Mouse (Mus musculus) kidney, postnatal 4 days (tissue): ENCODE measurements at regions not wholly inside any gene's neighbourhood (a gene's known extent, or its start where the extent isn't known, plus 50 kb on each side); places are given as distances from the start of the nearest gene placed in this dataset.

Experiments used
- DNase-seq, 2 experiments: peaks; one replicate each; pipeline ENCODE4 v3.0.0; 2021; ENCODE audit warnings: mixed read lengths in 2 of 2

DNA sequence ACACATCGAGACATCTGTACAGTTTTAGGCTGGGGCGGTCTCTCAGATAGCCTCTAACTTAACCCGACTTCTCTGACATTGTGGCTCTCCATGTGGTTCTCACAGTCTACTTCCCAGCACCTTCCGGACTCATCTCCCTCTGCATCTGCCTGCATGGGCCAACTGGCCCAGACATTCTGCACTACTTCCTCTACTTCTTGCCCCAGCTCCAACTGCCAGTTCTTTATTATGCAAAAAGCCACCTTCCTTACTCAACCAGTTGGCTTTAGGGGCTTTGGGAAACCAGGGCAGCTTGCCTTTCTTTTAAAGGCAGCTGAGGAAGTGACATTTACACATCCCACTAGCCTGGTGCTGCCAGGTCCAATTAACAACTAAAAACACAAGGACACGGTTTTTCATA is 97.1 kb upstream of the Spdye4c start:
- no peak for DNase-seq

DNA sequence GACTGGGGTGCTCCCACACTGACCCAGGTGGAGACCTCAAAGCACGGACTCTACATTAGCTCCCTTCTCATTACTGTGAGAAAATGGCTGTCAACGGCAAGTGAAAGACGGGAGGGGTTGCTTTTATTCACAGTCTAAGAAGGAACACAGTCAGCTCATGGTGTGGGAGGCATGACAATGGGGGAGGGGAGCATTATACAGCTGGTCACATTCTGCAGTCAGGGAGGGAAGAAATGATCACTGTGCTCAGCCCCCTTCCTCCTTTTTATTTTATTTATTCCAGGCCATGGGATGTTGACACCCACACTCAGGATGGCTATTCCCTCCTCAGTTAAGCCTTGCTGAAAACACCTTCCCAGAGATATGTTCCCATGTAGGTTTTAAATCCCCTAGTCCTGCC is 93.1 kb upstream of the Spdye4c start:
- DNase-seq, result no peak

DNA sequence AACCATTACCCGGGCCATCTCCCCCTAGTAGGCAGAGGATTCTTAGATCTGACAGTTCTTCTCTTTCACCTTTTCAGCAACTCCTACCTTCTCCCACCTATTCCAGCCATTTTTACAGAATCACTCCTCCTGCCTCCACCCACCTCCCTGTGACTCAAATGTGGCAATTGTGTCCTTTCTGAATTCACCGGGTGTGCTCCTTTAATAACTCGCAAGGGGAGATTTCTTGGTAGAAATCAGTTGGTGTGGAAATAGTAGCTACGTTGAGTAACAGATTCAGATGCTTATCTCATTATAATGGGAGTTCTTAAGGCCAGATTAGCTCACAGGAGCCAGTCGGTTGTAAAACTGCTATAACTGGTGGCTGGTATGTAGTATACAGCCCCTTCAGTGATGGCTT is 92.4 kb upstream of the Spdye4c start:
- DNase-seq, result no peak

DNA sequence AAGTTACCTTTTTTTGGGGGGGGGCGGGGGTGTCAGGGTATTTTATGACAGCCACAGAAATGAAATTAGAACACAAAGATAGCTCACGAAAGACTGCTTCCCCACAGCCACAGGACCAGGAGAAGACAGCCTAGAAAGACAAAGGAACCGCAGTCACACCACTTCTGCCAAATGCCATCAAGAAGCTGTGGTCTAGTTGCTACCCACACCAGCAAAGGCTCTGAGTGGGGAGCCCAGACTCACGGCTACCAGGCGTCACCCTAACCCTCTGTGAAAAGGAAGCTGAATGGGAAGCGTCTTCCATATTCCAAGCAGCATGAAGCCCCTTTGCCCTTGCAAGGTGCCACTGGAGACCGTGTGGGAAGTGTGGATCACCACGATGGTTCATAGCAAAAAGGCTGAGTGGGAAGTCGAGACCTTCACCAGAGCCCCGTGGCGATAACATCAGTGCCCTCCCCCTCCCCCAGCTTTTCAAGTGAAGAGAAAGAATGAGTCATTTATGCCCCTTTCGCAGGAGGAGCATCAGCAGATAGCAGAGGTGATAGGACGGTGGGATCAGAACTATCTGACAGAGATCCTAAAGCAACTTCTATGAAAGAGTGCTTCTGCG is 91.3 kb upstream of the Spdye4c start:
- no peak for DNase-seq

DNA sequence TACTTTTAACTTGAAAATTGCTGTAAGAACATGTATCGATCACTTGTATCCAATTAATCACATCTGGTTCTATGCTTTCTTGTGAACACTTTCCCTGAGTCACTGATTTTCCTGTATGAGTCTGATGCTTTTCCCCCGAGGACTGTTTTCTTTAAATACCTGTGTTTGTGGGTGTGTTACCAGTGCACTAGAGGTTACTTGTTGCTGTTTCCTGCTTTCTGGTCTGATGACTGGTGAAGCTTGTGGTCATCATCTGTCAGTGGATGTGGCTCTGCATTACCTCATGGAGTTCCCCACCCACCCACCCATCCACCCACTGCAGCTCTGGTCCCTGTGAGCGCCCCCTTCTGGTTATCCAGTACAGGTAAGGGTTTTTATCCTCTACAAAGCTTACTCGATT is 88.3 kb upstream of the Spdye4c start:
- DNase-seq, result no peak

DNA sequence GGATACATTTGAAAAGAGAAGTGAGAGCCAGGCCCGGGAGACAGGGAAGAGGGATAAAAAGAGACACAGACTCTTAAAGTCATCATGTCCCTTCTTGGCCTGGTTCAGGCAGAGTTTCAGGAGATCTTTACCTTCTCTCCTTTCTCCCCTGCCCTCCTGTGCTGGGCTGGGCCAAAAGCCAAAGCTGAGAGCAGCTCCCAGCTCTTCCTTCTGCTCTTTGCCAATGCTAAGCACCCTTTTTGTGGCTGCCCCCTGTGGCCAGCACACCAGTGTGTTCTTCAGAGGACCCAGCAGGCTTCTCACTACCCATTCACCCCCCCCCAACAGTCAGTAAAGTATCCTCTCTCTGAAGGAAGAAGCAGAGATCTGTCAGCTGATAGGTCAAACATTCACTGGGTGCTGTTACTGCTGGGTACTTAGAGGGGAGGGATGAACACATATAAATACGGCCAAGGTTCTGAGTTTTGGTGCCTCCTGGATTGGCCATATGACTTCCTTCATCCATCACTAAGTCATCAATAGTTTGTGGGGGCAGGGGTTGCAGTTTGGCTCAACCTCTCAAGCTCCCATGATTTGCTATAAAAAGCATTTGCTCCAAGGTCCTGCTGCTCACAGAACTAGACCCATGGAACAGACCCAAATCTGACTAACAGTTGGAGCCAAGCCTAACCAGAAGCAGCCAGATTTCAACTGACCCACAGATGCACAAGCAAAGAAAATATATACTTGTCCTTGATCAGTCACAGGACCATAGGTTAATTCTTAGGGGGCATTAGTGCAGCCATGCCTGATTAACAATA is 87.7 kb upstream of the Spdye4c start:
- DNase-seq, result peak; percentile 21 to 43

DNA sequence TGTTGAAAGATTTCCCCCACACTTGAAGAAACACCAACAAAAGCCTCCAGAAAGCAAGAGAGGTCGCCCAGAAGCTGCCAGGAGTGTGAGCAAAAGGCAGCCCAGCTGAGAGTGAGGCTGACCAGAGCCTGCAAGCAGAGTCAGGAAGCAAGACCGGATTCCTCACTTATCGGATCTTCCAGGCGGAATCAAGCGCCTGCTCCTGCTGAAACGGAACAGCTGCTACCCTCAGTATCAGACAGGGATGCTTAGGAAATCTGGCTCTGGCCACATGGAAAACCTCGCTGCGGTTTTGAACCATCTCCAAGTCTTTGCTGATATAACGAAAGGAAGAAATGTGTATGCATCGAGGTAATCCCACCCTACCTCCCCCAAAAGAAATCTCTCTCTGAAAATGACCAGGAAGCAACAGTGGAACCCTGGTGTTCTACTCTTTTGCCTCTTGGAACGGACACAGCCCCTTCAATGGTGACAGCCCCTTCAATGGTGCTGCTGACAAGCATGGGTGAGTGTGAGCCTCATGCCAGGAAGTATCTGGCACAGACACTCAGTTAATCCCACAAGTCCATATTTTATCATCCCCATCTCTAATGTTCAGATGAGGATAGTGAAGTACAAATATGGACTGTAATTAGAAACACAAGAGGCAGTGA is 83.3 kb upstream of the Spdye4c start:
- DNase-seq, result peak; percentile 66 to 72

DNA sequence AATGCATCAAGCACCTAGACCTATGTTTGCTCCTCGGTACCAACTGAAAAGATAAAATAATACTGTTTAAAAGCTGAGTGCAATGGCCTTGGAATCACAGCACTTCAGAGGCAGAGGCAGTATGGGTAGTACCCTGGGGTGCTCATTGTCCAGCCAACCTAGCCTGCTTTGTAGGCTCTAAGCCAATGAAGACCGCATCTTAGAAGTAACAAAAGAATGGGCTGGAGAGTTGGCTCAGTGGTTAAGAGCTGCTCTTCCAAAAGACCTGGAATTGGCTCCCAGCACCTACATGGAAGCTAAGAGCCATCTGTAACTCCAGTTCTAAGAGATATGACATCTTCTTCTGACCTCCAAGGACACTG is 82.8 kb upstream of the Spdye4c start:
- DNase-seq, result no peak

DNA sequence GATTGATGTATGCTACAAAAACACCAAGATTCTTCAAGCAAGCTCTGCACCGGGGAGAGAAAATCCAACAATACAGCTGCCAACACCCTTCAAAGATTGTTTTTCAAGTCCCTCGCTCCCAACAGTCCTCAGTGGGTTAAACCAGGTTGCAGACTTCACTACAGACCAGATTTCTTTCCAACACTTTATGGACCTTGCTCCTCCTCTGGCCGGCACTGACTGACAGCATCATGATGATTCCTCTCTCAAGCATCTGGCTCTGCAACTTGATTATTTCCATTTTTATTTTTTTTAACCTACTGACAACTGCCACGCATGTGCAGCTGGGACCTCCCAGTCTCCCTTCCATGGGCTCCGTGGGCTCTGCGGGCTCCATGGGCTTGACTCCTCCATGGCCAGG is 79.7 kb upstream of the Spdye4c start:
- no peak for DNase-seq

DNA sequence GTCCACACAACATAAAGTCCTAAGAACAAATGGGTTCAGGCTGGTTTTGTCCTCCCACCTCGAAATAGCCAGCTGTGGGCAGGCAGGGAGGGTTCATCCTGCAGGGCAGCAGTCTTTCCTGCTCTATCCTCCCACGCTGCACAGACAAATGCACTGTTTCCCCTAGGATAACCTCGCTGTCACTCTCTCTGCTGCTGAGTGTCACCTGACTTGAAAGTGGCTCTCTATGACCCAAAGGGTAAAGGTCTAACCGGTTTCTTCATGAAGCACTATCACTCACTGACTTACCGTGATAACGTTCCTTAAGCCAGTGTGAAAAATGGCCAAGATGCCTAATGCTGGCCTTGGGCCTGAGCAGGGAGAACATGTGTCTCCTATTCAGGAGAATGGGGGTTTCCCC is 78.2 kb upstream of the Spdye4c start:
- DNase-seq, result no peak

DNA sequence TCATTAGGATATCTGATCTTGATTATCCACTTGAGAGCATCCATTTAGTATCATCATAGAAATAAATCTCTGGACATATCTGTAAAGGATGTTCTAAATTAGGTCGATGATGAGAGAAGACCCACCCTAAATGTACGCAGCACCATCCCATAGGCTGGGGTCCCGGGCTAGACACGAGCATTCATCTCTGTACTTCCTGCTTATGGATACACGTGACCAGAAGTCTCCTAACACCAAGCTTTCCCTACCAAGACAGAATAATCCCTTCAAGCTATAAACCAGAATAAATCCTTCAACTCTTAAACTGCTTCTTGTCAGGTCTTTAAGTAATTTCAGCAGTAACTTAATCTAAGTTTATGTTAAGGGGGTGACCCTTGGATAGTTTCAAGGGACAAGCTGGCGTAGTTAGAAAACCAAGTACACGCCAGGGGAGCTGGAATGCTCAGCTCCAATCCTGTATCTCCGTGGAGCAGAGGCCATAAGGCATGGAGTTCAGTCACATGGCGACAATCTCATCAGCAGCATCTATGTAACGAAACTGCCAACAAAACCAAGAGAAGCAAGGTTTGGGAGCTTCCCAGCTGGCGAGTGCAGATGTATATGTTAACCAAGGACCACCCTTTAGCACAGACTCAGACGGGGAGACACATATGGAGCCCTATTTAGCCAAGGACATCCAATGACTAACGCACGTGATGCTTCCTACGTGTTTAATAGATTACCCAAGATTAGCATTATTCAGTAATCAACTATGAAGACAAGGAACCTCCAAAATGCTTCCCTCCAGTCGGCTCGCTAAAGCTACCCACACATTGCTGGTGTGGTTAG is 76.3 kb upstream of the Spdye4c start:
- DNase-seq, result no peak

DNA sequence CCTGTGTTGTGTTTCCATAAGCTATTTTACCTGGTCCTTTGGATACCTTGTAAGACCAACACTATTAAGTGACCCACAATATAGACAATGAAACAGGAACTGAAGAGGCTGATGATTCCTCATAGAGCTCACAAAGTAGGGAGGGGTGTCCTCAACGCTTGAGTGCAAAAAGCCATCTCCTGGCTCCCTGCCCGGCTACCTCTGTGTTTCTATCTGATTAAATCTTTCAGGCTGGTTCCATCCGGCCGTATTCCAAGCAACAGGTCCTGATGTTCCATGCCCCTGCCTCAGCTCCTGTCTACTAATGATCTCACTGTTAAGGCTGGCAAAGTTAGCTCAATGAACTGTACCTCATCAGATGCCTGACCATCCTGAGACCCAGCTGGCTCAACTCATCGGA is 75.3 kb upstream of the Spdye4c start:
- DNase-seq, result peak; percentile 42 to 51

DNA sequence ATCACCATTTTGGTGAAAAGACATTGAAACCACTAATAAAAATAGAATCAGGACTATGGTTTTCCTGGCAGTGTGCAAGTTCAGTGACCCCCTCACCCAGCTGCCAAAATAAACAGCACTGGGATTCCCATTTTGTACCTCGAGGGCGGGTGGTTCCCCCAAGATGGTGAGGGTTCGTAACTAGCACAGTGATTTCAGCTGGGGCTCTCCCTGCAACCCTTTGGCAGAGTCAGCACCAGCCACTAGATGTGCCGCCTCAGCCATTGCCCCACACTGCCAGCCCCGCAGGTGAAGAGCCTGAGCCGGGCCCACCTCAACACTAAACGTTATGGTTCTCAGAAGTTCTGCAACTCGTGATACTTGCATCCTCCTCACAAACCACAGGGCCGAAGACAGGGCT is 74.3 kb upstream of the Spdye4c start:
- DNase-seq, result no peak

DNA sequence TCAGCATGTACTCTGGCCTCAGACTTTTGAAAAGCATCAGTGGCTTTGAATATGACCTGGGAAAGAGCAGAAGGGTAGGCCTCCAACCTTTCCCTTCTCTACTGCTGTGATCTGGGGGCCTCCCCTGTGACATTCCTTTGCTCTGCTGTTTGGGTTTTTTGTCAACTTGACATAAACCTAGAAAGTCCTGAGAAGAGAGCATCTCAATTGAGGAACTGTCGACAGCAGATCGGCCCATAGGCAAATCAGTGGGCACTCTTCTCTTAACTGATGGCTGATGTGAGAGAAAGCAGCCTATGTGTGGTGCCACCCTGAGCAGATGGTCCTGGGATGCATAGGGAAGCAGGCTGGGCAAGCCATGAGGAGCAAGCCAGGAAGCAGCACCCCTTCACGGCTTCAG is 72.9 kb upstream of the Spdye4c start:
- no peak for DNase-seq

DNA sequence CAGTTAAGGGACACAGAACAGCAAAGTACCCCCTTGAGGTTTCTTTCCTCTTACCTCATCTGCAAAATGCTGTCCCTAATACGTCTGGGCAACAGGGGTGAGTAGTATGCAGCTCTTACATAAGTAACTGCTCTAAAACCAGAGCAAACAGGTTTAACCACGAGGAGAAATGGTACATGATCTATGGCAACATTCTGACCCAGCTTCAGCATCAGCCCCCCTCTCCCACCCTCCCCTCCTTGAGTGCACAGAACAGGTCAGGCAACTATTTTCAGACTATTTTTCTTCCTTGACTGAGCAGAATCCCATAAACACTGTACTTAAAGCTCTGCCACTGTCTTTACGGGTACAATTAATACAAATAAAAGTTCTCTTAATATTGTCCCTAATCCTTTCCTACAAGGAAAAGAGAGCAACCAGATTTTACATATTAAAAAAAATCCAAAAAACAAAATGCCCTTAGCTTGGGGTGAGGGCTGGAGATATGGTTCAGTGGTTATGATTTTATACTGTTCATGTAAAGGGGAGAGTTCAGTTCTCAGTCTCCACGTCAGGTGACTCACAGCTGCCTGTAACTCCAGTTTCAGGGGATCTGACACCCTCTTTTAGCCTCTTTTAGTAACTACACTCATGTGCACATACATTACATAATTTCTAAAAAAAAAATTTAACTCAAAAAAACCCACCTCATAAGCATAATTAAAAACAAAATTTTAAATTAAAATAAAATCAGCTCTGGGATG is 69.1 kb upstream of the Spdye4c start:
- no peak for DNase-seq

DNA sequence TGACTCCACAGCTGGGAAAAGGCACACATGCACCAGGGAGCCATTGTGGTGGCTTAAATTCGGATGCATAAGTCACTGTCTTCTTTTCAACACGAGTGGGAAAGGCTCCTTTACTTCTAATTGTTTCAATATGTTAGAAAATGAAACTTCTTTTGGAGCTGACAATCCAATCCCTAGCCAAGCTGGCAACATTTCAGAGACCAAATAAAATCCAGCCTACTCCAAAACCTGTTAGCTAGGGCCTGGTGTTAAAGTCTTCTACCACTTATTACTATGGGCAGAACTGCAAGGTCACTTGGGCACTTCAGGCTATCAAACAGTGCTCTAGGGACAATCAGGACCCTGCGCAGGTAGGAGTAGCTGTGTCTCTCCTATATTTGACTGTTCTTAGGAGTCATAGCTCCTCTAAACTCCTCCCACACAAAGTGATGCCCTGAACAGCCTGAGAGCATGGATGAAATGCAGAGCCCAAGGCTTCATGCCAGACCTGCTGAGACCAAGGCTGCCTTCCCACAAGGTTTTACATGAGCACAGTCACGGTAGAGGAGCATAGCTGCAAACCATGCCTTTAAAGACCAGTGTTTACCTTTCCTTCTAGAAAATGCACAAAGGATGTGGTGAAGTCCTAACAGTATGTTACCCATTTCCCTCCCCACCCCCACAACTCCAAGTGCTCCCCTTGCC is 67.4 kb upstream of the Spdye4c start:
- DNase-seq, result no peak

DNA sequence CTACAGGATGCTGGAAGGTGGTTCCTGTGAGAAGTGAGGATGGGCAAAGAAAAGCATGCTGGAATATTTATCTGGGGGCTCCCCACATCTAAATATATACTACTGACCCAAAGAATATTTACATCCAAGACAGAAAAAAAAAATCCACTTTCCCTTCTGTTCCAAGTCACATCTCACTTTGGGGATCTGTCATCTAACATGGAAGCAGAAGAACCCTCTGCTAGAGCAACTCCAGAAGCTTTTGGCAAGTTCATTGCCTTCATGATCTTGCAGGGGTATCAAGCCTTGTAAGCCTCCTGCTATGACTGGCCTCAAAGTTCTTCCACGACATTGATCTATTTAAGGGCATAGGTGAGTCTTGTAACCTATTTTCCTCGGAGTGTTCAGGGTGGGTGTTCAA is 64.9 kb upstream of the Spdye4c start:
- no peak for DNase-seq

DNA sequence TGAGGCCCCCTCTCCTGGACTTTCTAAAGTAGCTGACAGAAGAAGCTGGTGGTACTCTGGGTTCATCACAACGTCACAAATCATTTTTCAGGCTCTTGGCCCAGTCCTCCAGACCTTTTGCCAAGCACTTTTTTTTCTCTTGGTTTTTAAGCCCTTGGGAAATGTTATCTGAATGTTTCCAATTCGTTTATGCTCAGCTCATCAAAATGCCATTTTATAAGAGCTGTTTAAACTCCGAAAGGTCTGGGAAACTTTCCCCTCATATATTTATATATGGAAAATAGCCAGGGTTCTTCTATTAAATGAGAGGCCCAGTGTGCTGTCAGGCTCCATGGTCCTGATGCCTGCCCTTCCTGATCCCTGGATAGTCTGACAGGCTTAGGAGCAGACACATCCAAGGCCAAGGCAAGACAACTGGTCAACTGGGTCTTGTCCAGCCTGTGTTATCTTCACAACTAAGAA is 64.1 kb upstream of the Spdye4c start:
- DNase-seq, result no peak

DNA sequence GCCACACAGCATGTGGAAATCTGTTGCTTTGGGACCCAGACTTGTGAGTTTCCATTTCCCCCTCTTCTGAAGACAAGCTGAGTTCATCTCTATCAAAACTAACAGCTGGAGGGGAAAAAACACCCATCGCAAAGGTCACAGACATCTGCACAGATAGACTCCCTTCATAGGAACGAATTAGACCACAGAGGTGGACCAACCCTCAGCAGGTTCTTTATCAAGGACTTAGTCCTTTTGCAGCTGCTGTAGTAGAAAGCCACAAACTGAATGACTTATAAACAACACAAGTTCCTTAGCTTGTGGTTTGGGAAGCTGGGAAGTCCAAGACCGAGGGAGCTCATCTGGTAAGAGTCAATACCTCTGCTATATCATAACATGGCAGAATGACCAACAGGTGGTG is 54.7 kb upstream of the Spdye4c start:
- DNase-seq, result no peak

DNA sequence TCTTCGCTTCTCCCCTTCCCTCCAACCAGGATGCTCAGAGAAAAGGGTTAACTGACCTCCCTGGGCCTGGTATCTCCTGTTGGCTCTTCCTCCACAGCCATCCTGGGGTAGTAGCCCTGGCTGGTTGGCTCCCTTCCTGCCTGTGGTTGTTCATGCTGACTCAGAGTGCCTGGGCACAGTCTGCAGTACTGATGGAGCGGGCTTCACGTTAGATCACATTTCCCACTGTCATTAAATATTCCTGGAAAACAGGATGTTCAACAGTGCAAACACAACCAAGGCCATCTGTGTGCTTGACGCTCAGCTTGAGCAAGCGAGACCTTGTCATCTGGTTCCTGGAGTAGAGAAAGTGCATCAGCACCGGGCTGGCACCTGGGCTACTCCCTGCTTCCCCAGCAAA is 53.6 kb upstream of the Spdye4c start:
- DNase-seq, result no peak

DNA sequence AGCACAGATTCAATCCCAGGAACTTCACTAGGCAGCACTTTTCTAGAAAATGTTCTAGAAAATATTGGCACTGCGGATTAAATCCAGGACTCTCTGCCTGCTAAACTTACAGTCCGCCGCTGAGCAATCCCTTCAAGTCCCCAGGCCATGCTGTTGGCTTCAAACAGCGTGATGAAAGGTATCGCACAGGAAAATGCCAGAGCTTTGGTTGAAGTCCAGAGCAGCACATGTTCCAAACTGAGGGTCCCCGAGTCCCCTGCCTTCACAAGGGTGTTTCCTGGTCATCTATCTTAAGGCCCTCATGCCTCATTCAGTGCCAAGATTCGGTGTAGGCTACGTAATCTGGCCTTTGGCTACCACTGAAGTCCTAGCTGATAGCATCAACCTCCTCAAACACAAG is 52.3 kb upstream of the Spdye4c start:
- no peak for DNase-seq
